Mouse (Mus musculus) spleen, embryonic (tissue): ENCODE results near the gene Skint4.

Experiments
- CTCF ChIA-PET: fragments of 350-600 bp; sonication (Branson Sonifier 250); formaldehyde crosslinking; loops from one replicate; lab custom pipeline; 2022; lab: Charles Lee

Gene Skint4

GRCm38 (mm10) chr4:112071716-112072115 lies at the start of gene Skint4:
Gene Skint4 (plus strand): TSS chr4:112072016.
- CTCF ChIA-PET: no interaction called here
